Mouse (Mus musculus) kidney, adult 2 months (tissue): ENCODE data around the gene Aqp8. TPM values are rescaled to one million over a fixed set of nuclear protein-coding genes. Genes with fewer than 3 reads are reported as not detected.

ENCODE experiments used
- DNase-seq: peaks from one replicate; pipeline ENCODE4 v3.0.0; 2021
- H3K27ac ChIP-seq: fragments of 200-500 bp; 2 replicates; pipeline ENCODE4 v1.5.1; 2012; ENCODE audit warnings: low read depth, low read length, control low read depth, inconsistent platforms; ENCODE audit not compliant: insufficient read depth
- H3K27me3 ChIP-seq: fragments of 200-500 bp; replicated peaks from 2 replicates; pipeline ENCODE4 v1.6.1; 2012; ENCODE audit warnings: mild to moderate bottlenecking, moderate library complexity, low read length, inconsistent platforms; ENCODE audit not compliant: control insufficient read depth, insufficient read depth
- H3K36me3 ChIP-seq: fragments of 200-500 bp; 2 replicates; pipeline ENCODE4 v1.6.1; 2012; ENCODE audit warnings: mild to moderate bottlenecking, moderate library complexity, low read length, inconsistent platforms; ENCODE audit not compliant: control insufficient read depth, insufficient read depth
- H3K4me1 ChIP-seq: fragments of 200-500 bp; 2 replicates; pipeline ENCODE4 v1.6.1; 2011; ENCODE audit warnings: low read length; ENCODE audit not compliant: control insufficient read depth, insufficient read depth
- H3K4me3 ChIP-seq: fragments of 200-500 bp; 2 replicates; pipeline ENCODE4 v1.5.1; 2011; ENCODE audit warnings: mild to moderate bottlenecking, low read depth, low read length, control low read depth; ENCODE audit not compliant: insufficient read depth
- CTCF ChIP-seq: fragments of 200-500 bp; conservative IDR thresholded peaks from 2 replicates; pipeline ENCODE4 v1.5.1; 2011; ENCODE audit warnings: low read depth, mild to moderate bottlenecking, control low read depth, low read length, moderate library complexity, mixed read lengths; ENCODE audit not compliant: insufficient read depth, insufficient read length
- POLR2A ChIP-seq: fragments of 200-500 bp; IDR thresholded peaks from one replicate; pipeline ENCODE4 v1.6.1; 2011; ENCODE audit warnings: low read depth, low read length, control low read depth
- WGBS: fragments of 180-500 bp; shearing (Covaris S2); methylation state at CpG from one replicate; pipeline ENCODE4 v1.1.7; 2018; 5-methylcytosine and 5-hydroxymethylcytosine counted together
- polyA plus RNA-seq: library from polyadenylated mRNA; depleted of rRNA; stranded (reverse); fragments of >200 nt; gene quantifications from 2 replicates; pipeline ENCODE4 v1.2.3, GENCODE M21; 2012; rRNA removed

Aqp8 gene
- polyA plus RNA-seq, 1 experiment = 1.1 TPM

- no peak for TF ChIP-seq CTCF
- TF ChIP-seq POLR2A = no peak
- no peak overlapping the region for H3K27ac ChIP-seq
- no peaks in the 10 kb centered on the region for H3K4me1 ChIP-seq
- no peaks in the 10 kb centered on the region for H3K27me3 ChIP-seq
- WGBS = 87% methylated on average over 1 of the region's 1 CpGs
- no peak overlapping the region for H3K4me3 ChIP-seq
- no peaks in the 10 kb centered on the region for H3K36me3 ChIP-seq
- no peak for DNase-seq
Observed at GRCm38 (mm10) chr7:123467961-123468360, 5.9 kb downstream of the Aqp8 start.

- peak; percentile 23 for DNase-seq
- WGBS = 67% methylated on average over 5 of the region's 5 CpGs
Observed at GRCm38 (mm10) chr7:123487703-123488102, 25.6 kb downstream of the Aqp8 start.

GRCm38 (mm10) chr7:123499481-123500238, 37.6 kb downstream of the Aqp8 start:
- peak overlapping the region; percentile 57 for H3K4me3 ChIP-seq
- no peaks in the 10 kb centered on the region; the same call in 1 of the 2 replicates for H3K27me3 ChIP-seq
- H3K27ac ChIP-seq = no peak overlapping the region
- no peaks in the 10 kb centered on the region for H3K4me1 ChIP-seq
- 35% methylated on average over 19 of the region's 19 CpGs for WGBS
- DNase-seq = no peak
- no peak for TF ChIP-seq CTCF
- no peaks in the 10 kb centered on the region for H3K36me3 ChIP-seq

More at GRCm38 (mm10) chr7:123487703-123488102, 25.6 kb downstream of the Aqp8 start:
- Histone ChIP-seq H3K4me1 (no peaks in the 10 kb centered on the region), H3K4me3 (no peak overlapping the region), H3K27me3 (no peaks in the 10 kb centered on the region), H3K27ac (no peak overlapping the region), H3K36me3 (no peaks in the 10 kb centered on the region)
- TF ChIP-seq POLR2A = no peak
- no peak for TF ChIP-seq CTCF

GRCm38 (mm10) chr7:123500239-123501219, 38.4 kb downstream of the Aqp8 start, which contains the start of gene Zkscan2:
Gene Zkscan2 (minus strand): TSS chr7:123500449.
- WGBS = 2% methylated on average over 71 of the region's 71 CpGs
- Histone ChIP-seq H3K27ac (no peak within 1 kb of the TSS), H3K27me3 (no peaks in the 10 kb centered on the region; the same call in 1 of the 2 replicates), H3K36me3 (no peaks in the 10 kb centered on the region), H3K4me1 (no peaks in the 10 kb centered on the region), H3K4me3 (peak within 1 kb of the TSS; percentile 57)
- TF ChIP-seq CTCF (no peak), POLR2A (no peak)
- peak; percentile 64 for DNase-seq

- Histone ChIP-seq H3K4me1 (no peaks in the 10 kb centered on the region), H3K27me3 (no peaks in the 10 kb centered on the region; the same call in 1 of the 2 replicates), H3K27ac (no peak overlapping the region), H3K4me3 (no peak overlapping the region), H3K36me3 (no peaks in the 10 kb centered on the region)
- 36% methylated on average over 1 of the region's 1 CpGs for WGBS
- TF ChIP-seq POLR2A = no peak
- peak; percentile 30 for DNase-seq
Observed at GRCm38 (mm10) chr7:123503358-123503757, 41.3 kb downstream of the Aqp8 start.

GRCm38 (mm10) chr7:123507946-123508345, 45.9 kb downstream of the Aqp8 start:
- TF ChIP-seq POLR2A = no peak
- TF ChIP-seq CTCF = no peak
- no peaks in the 10 kb centered on the region for H3K4me1 ChIP-seq
- H3K27ac ChIP-seq = no peak overlapping the region
- no peaks in the 10 kb centered on the region; the same call in 1 of the 2 replicates for H3K27me3 ChIP-seq
- no peaks in the 10 kb centered on the region for H3K36me3 ChIP-seq
- 62% methylated on average over 7 of the region's 7 CpGs for WGBS
- H3K4me3 ChIP-seq = no peak overlapping the region
- DNase-seq = no peak

Other genes with a start within 250 kb of the Aqp8 start
- 107 and 133 TPM in 2 replicates for gene Slc5a11, start 247.5 kb upstream of the Aqp8 start, polyA plus RNA-seq
- 26.9 and 29.9 TPM in 2 replicates for gene Lcmt1, start 92.5 kb upstream of the Aqp8 start, polyA plus RNA-seq
- gene Arhgap17, start 92.4 kb upstream of the Aqp8 start, polyA plus RNA-seq = 20.0 and 21.0 TPM in 2 replicates
- gene Zkscan2, start 38.2 kb downstream of the Aqp8 start, polyA plus RNA-seq = 0.06 and 0.07 TPM in 2 replicates